Mouse (Mus musculus) spleen, adult 2 months (tissue): ENCODE data around the gene Robo1.

Source experiments
- CTCF ChIP-seq: fragments of 200-500 bp; IDR thresholded peaks from 2 replicates; pipeline ENCODE4 v1.5.1; 2011; ENCODE audit warnings: mild to moderate bottlenecking, inconsistent platforms; ENCODE audit not compliant: insufficient read depth, insufficient read length, insufficient replicate concordance; ENCODE audit errors: extremely low read depth
- POLR2A ChIP-seq: fragments of 200-500 bp; IDR thresholded peaks from 2 replicates; pipeline ENCODE4 v1.6.1; 2011; ENCODE audit warnings: low read depth, low read length, inconsistent platforms

GRCm38 (mm10) chr16:72979407-72980219, 671.5 kb downstream of the Robo1 start:
- TF ChIP-seq CTCF (no peak), POLR2A (no peak)
